Mouse (Mus musculus) kidney, postnatal 25 days (tissue): ENCODE measurements around the gene Olfr651.
"Not testable (repeated sequence)": the region's sequence is repeated elsewhere in the genome, so short reads cannot be mapped to it uniquely, and the experiment has no call there.

Source experiments
- DNase-seq, 2 experiments: peaks; one replicate each; pipeline ENCODE4 v3.0.0; 2021; ENCODE audit warnings: mixed read lengths in 2 of 2

Olfr651 gene

GRCm38 (mm10) chr7:104549833-104550232 lies at the start of gene Olfr651:
Gene Olfr651, plus strand, starts transcription at chr7:104550133.
- no peak for DNase-seq

DNA sequence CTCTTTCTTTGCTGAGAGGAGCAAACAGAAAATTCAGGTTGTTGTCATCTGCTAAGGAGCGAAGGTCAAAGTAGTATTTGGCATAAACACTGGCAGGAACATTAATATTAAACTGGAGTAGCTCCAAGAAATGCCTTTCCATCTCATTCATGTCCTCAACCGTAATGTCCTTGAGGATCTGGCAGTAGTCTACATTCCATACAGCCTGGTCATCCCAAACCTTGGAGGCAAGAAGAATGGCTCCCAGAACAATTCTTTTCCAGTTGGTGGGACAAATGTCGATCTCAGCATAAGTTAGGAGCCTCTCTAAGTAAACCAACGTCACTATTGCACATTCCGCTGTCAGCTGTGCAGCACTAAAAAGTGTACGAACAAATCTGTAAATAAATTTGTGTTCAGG lies 48.7 kb upstream of the Olfr651 start:
- DNase-seq, result not testable (repeated sequence)

- DNase-seq, result no peak
Observed at GRCm38 (mm10) chr7:104501589-104502371, 48.2 kb upstream of the Olfr651 start.

- not testable (repeated sequence) for DNase-seq
Observed at GRCm38 (mm10) chr7:104507421-104508065, 42.4 kb upstream of the Olfr651 start, which contains the start of gene Trim30d. Gene Trim30d, minus strand, starts transcription at chr7:104507849.

DNA sequence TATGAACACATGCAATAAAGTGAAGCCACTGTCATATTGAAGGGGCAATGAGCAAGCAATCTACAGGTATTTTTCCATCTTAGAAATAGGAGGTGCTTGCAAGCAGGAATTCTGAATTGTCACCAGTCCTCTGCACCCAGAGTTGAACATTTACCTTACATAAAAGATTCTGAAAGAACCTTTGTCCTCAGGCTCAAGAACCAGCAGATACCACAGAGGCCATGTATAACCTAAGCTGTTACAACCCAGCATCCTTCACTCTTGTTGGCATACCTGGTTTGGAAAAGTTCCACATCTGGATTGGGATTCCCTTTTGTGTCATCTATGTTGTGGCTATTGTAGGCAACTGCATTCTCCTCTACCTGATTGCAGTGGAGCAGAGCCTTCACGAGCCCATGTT lies 2.8 kb downstream of the Olfr651 start:
- DNase-seq, result no peak

DNA sequence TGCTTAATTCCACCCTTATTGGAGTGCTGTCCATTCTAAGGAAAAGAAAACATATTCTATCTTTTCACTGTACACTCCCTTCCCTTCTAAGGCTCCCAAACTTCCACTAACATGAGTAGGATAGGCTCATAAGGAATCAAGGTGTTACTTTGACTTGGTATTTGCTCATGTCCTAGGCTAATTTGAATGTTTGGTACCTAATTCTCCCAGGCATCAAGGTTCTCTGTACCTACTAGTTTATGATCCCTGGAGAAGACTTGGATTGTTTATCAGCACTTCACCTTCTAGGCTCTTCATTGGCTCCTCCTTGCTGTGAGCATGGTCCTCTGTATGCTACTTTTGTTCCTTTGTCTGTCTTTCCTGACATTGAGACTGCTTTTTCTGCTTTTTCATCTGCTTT lies 10.7 kb downstream of the Olfr651 start, which contains the start of gene Olfr652:
Gene Olfr652, plus strand, starts transcription at position 301 of the 400 bp plus-strand sequence.
- DNase-seq, result no peak

- no peak for DNase-seq
Observed at GRCm38 (mm10) chr7:104577014-104577413, 27.1 kb downstream of the Olfr651 start, which contains the start of gene Olfr653. Gene Olfr653, plus strand, starts transcription at chr7:104577314.

GRCm38 (mm10) chr7:104580846-104581245 lies 30.9 kb downstream of the Olfr651 start:
- DNase-seq, result no peak

GRCm38 (mm10) chr7:104581429-104581828 lies 31.5 kb downstream of the Olfr651 start:
- no peak for DNase-seq

GRCm38 (mm10) chr7:104586725-104587124 lies 36.8 kb downstream of the Olfr651 start, which contains the start of gene Olfr654:
Gene Olfr654, plus strand, starts transcription at chr7:104587025.
- DNase-seq, result no peak

DNA sequence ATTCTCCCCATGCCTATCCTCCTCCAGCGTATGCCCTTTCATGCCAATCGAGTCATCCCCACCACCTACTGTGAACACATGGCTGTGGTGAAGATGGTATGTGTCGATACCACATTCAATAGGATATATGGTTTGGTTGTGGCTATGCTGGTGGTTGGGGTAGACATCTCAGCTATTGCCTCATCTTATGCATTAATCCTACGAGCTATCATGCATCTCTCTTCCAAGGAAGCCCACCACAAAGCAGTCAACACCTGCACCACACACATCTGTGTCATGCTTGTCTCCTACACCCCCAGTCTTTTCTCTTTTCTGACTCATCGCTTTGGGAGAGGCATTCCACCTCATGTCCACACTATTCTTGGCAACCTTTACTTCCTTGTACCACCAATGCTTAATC lies 38.3 kb downstream of the Olfr651 start:
- DNase-seq, result no peak

DNA sequence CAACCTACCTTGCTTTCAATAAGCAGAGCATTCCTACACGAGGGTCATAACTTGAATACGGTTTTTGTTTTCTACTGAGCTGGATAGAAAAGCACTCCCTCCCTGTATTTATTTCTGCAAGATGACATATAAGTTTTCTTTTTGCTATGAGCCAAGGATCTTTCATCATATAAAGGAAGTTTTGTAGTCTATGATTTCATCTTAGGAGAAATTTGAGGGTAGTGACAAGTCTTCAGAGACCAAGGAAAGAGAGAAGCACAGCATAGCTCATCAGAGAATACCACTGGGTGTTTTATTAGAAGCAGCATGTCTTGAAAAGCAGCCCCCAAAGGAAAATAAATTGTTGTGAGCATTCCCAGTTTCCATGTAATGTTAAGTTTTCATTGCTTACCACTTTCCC lies 51.7 kb downstream of the Olfr651 start, which contains the start of gene Olfr655:
Gene Olfr655, minus strand, starts transcription at position 101 of the 400 bp plus-strand sequence.
- DNase-seq, result no peak

GRCm38 (mm10) chr7:104603173-104603572 lies 53.2 kb downstream of the Olfr651 start:
- peak; percentile 33 to 51 for DNase-seq
